Mouse (Mus musculus) brain, embryonic 14.5 days (tissue): ENCODE measurements around the gene Bcas3.

Experiments
- CTCF ChIP-seq: fragments of 200-500 bp; IDR thresholded peaks from 2 replicates; pipeline ENCODE4 v1.5.1; 2012; ENCODE audit warnings: inconsistent platforms, mild to moderate bottlenecking, moderate library complexity, borderline replicate concordance; ENCODE audit not compliant: insufficient read depth, insufficient read length; ENCODE audit errors: extremely low read depth
- POLR2A ChIP-seq: fragments of 200-500 bp; IDR thresholded peaks from 2 replicates; pipeline ENCODE4 v1.6.1; 2012; ENCODE audit warnings: mild to moderate bottlenecking, inconsistent platforms, borderline replicate concordance; ENCODE audit not compliant: poor library complexity, insufficient read depth, insufficient read length, severe bottlenecking; ENCODE audit errors: extremely low read depth

- no peak for TF ChIP-seq CTCF
- no peak for TF ChIP-seq POLR2A
Measured at GRCm38 (mm10) chr11:85492666-85493065, 139.7 kb downstream of the Bcas3 start.
